Mouse (Mus musculus) C2C12 (cell line): ENCODE data around the gene Golim4.

Experiments
- CEBPB ChIP-seq: IDR thresholded peaks from one replicate; pipeline ENCODE4 v1.6.1; 2011; ENCODE audit warnings: low read depth, mild to moderate bottlenecking, control low read depth, moderate library complexity
- CTCF ChIP-seq: IDR thresholded peaks from one replicate; pipeline ENCODE4 v1.5.1; 2011; ENCODE audit not compliant: control insufficient read depth, insufficient read depth, insufficient read length
- MAX ChIP-seq: IDR thresholded peaks from one replicate; pipeline ENCODE4 v1.6.1; 2011; ENCODE audit warnings: mild to moderate bottlenecking, control low read depth
- MYOD1 ChIP-seq: IDR thresholded peaks from one replicate; pipeline ENCODE4 v1.6.1; 2011; ENCODE audit warnings: low read depth; ENCODE audit not compliant: control insufficient read depth, insufficient read length
- USF1 ChIP-seq: IDR thresholded peaks from one replicate; pipeline ENCODE4 v1.6.1; 2011; ENCODE audit warnings: low read depth, mild to moderate bottlenecking, control low read depth, moderate library complexity

DNA sequence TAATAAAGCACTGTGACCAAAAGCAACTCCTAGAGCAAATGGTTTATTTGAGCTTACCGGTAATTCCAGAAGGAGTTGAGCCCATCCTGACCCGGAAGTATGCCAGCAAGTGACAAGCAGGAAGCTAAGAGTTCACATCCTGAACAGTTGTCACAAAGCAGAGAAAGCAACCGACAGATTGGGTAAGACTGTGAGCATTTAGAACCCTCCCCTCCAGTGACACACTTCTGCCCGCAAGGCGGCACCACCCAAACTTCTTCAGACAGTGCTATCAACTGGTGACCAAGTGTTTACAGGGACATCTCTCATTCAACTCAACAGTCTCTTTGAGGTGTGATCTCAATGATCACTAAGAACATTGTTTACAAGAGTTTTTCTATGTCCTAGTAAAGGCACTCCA is 48.9 kb upstream of the Golim4 start:
- TF ChIP-seq USF1 (no peak), CTCF (no peak), CEBPB (no peak), MAX (no peak), MYOD1 (no peak)
